Mouse (Mus musculus): ENCODE data around the gene Fnbp1.
"Not testable (repeated sequence)": the region's sequence is repeated elsewhere in the genome, so short reads cannot be mapped to it uniquely, and the experiment has no call there.

Fnbp1 gene

GRCm38 (mm10) chr2:31141867-31142454 lies at the start of gene Fnbp1:
Gene Fnbp1 (minus strand): TSS chr2:31142008.
- DNase-seq (ENCODE audit: low spot score), result peak; percentile 84

DNA sequence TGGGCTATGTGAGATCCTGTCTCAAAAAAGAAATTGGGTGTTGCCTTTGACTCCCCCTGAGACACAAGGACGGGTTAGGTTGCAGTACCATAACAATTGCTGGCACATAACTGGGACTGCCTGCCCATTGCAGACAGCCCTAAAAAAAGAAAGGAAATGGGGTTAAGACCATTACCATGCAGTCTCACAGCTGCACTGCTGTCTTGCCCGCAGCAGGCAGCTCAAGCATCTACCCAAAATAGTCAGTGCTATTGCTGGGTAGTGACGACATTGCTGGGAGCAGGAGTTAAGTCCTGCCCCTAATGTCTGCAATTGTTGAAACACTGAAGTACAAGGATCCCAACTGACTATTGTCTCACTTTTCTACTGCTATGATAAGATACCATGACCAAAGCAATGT lies 47.8 kb upstream of the Fnbp1 start:
- no peak for DNase-seq (ENCODE audit: low spot score)

- no peak for DNase-seq (ENCODE audit: low spot score)
These were observed 46.9 kb upstream of the Fnbp1 start for GRCm38 (mm10) chr2:31188691-31189090.

- no peak for DNase-seq (ENCODE audit: low spot score)
These were observed 42.0 kb upstream of the Fnbp1 start for GRCm38 (mm10) chr2:31183830-31184229.

- no peak for DNase-seq (ENCODE audit: low spot score)
These were observed 41.0 kb upstream of the Fnbp1 start for GRCm38 (mm10) chr2:31182786-31183330.

GRCm38 (mm10) chr2:31180081-31180551 lies 38.3 kb upstream of the Fnbp1 start:
- DNase-seq (ENCODE audit: low spot score), result no peak

DNA sequence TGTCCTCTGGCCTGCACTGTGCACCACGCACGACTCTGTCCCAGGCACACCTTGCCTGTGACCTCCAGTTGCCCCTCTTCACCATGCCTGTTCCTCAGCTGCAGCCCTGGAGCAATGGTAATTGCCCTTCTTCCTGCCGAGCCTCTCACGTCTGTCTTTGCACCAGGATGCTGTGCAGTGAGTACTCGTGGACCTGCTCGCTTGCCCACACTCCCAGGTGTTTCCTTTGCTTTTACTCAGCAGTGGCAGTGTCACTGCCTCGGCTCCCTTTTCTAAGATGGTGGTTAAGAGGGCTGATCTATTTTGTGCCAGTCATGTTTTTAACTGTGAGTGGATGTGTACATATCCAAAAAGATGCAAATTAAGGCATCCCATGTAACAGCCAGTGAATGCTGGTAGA lies 37.7 kb upstream of the Fnbp1 start:
- no peak for DNase-seq (ENCODE audit: low spot score)

GRCm38 (mm10) chr2:31178593-31178992 lies 36.8 kb upstream of the Fnbp1 start:
- DNase-seq (ENCODE audit: low spot score), result peak; percentile 16

DNA sequence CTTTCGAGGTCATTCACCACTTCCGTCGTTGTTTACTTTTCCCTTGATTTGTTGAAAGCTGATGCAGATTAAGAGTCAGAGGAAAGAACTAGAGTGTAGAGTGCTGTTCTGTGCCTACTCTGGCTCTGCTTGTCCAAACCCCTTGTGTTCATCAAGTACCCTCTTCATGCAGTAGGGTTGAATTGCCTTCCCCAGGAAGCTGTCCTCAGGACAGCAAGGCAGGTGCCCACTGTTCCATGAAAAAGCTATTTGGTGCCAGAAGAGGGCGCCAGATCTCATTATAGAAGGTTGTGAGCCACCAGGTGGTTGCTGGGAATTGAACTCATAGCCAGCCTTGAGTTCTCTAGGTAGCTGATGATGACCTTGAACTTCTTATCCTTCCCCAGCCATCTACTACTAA lies 31.5 kb upstream of the Fnbp1 start:
- peak; percentile 21 for DNase-seq (ENCODE audit: low spot score)

- DNase-seq (ENCODE audit: low spot score), result no peak
These were observed 30.7 kb upstream of the Fnbp1 start for GRCm38 (mm10) chr2:31172536-31172935.

GRCm38 (mm10) chr2:31172001-31172400 lies 30.2 kb upstream of the Fnbp1 start:
- no peak for DNase-seq (ENCODE audit: low spot score)

- no peak for DNase-seq (ENCODE audit: low spot score)
These were observed 28.4 kb upstream of the Fnbp1 start for GRCm38 (mm10) chr2:31170164-31170563.

GRCm38 (mm10) chr2:31169001-31169400 lies 27.2 kb upstream of the Fnbp1 start:
- DNase-seq (ENCODE audit: low spot score), result no peak

- DNase-seq (ENCODE audit: low spot score), result not testable (repeated sequence)
These were observed 25.8 kb upstream of the Fnbp1 start for GRCm38 (mm10) chr2:31167571-31167970.

- no peak for DNase-seq (ENCODE audit: low spot score)
These were observed 23.7 kb upstream of the Fnbp1 start for GRCm38 (mm10) chr2:31165529-31165928.

GRCm38 (mm10) chr2:31164841-31165455 lies 23.1 kb upstream of the Fnbp1 start:
- DNase-seq (ENCODE audit: low spot score), result no peak

DNA sequence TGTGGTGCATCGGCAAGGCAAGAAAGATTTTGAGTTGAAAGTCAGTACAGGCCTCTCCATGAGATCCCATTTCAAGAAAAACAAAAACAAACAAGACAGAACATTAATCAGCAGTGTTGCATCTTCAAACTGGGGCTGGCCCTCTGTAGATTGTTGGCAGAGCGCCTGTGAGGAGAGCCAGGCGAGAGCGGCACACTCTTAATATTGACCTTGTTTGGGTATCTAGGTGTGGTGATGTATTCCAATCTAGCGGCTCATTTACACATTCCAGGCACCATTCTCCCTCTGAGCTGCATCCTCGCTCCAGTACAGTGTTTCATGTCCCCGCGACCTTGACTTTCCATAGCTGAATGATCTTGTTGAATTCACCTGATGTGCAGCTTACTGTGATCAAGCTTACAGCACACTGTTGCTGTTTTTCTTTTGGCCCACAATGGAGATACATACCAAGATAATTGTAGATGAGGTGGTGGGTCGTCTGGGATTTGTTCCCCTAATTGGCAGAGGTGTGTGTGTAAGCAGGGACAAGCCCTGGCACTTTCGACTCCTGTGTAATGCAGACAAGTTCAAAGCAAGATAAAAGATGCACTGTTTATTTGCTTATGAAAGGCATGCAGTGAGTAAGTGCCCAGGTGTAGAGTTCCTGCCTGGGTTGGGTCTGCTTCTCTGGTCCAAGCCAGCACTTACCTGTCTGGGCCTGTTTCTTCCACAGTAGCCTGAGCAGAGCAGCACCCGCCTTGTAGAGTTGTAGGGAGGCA lies 21.7 kb upstream of the Fnbp1 start:
- DNase-seq (ENCODE audit: low spot score), result no peak

GRCm38 (mm10) chr2:31161620-31162019 lies 19.8 kb upstream of the Fnbp1 start:
- no peak for DNase-seq (ENCODE audit: low spot score)

- DNase-seq (ENCODE audit: low spot score), result no peak
These were observed 18.5 kb upstream of the Fnbp1 start for GRCm38 (mm10) chr2:31160147-31160920.

GRCm38 (mm10) chr2:31156846-31157245 lies 15.0 kb upstream of the Fnbp1 start:
- DNase-seq (ENCODE audit: low spot score), result no peak

- peak; percentile 87 for DNase-seq (ENCODE audit: low spot score)
These were observed 10.3 kb upstream of the Fnbp1 start, which contains the start of gene Gpr107 for GRCm38 (mm10) chr2:31151892-31152812. Gene Gpr107 (plus strand): TSS chr2:31152316.
